ENCODE assay signal across 28 mouse cellular contexts in genomic region chr1:123756055-123756454, GRCm38 (mm10).
"Had no signal": no experiment of that assay in that cellular context is flagged by ENCODE, and none has a peak within 500 bp of the region (broad histone marks: within the 10 kb centered on the region; RNA-seq: fewer than 3 reads in every experiment).

No protein-coding gene starts in this region.

- H3K4me3 ChIP-seq: embryonic facial prominence, embryonic 10.5 days; embryonic facial prominence, embryonic 12.5 days; embryonic facial prominence, embryonic 13.5 days; embryonic facial prominence, embryonic 15.5 days; erythroblast, embryonic 14.5 days; forebrain, embryonic 10.5 days; forebrain, embryonic 12.5 days; forebrain, embryonic 13.5 days; forebrain, embryonic 15.5 days; gastrocnemius, adult 2 months; heart, adult 2 months had no signal

- H3K36me3 ChIP-seq: embryonic facial prominence, embryonic 10.5 days; embryonic facial prominence, embryonic 12.5 days; embryonic facial prominence, embryonic 13.5 days; embryonic facial prominence, embryonic 15.5 days; forebrain, embryonic 10.5 days; forebrain, embryonic 12.5 days; forebrain, embryonic 15.5 days had no signal

- ATAC-seq: forebrain, embryonic 13.5 days; forebrain, embryonic 14.5 days; forebrain, embryonic 15.5 days; forebrain, embryonic 16.5 days; forebrain, postnatal 0 days had no signal

- H3K27me3 ChIP-seq: embryonic facial prominence, embryonic 12.5 days; embryonic facial prominence, embryonic 13.5 days; embryonic facial prominence, embryonic 15.5 days; forebrain, embryonic 12.5 days; forebrain, embryonic 13.5 days; forebrain, embryonic 15.5 days had no signal

- H3K4me2 ChIP-seq: embryonic facial prominence, embryonic 12.5 days; embryonic facial prominence, embryonic 13.5 days; embryonic facial prominence, embryonic 15.5 days; forebrain, embryonic 12.5 days; forebrain, embryonic 13.5 days; forebrain, embryonic 15.5 days had no signal

- DNase-seq: cerebellum, adult 8-10 months; cerebellum, adult 9-10 months; cerebellum, adult 9-11 months; cerebellum, postnatal 10 days; cerebellum, postnatal 14 days; cerebellum, postnatal 25 days; cerebellum, postnatal 36 days; embryo, embryonic 11 days; forebrain, postnatal 0 days; gastrocnemius, adult 2 months; gastrocnemius, postnatal 10 days; gastrocnemius, postnatal 14 days; gastrocnemius, postnatal 25 days; gastrocnemius, postnatal 36 days; heart, adult 11 months; heart, adult 18-20 months; heart, adult 2 months had no signal

- H3K27ac ChIP-seq: embryonic facial prominence, embryonic 10.5 days; embryonic facial prominence, embryonic 12.5 days; embryonic facial prominence, embryonic 13.5 days; embryonic facial prominence, embryonic 15.5 days; forebrain, embryonic 10.5 days; forebrain, embryonic 12.5 days; forebrain, embryonic 13.5 days; forebrain, embryonic 15.5 days; gastrocnemius, adult 2 months; heart, adult 2 months had no signal

- H3K9ac ChIP-seq: embryonic facial prominence, embryonic 12.5 days; embryonic facial prominence, embryonic 13.5 days; embryonic facial prominence, embryonic 15.5 days; forebrain, embryonic 12.5 days; forebrain, embryonic 13.5 days; forebrain, embryonic 15.5 days; forebrain, postnatal 0 days had no signal

- H3K9me3 ChIP-seq: embryonic facial prominence, embryonic 10.5 days; embryonic facial prominence, embryonic 12.5 days; embryonic facial prominence, embryonic 13.5 days; embryonic facial prominence, embryonic 15.5 days; forebrain, embryonic 10.5 days; forebrain, embryonic 12.5 days; forebrain, embryonic 13.5 days; forebrain, embryonic 15.5 days had no signal

- H3K4me1 ChIP-seq: embryonic facial prominence, embryonic 10.5 days; embryonic facial prominence, embryonic 12.5 days; embryonic facial prominence, embryonic 13.5 days; embryonic facial prominence, embryonic 15.5 days; forebrain, embryonic 10.5 days; forebrain, embryonic 12.5 days; forebrain, embryonic 13.5 days; forebrain, embryonic 15.5 days had no signal
